ENCODE assay signal across 38 mouse cellular contexts in the genomic region with DNA sequence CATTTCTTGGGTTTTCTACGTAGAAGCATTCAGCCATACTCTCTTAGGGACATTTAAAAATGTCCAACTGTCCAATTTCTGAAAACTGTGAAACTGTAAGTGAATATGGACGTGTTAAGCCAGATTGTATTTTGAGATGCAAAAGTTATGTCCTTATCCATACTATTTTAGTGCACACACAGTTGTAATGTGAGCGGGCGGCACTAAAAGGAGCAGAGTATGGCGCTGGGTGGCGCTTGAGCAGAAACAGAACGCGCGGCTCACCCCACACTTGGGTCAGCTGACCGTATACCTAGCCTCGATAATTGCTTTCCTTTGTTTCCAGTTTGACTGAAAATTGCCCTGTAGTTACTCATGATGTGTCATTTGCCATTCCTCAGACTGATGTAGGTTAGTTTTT. TPM values are rescaled to one million over a fixed set of nuclear protein-coding genes. Genes with fewer than 3 reads are reported as not detected.
DNase-seq lines count a peak whose midpoint lies in the region; ATAC-seq and TF ChIP-seq lines count a peak whose summit lies in the region.
"Had no signal": no experiment of that assay in that cellular context is flagged by ENCODE, and none has a peak within 500 bp of the region (broad histone marks: within the 10 kb centered on the region; RNA-seq: fewer than 3 reads in every experiment).

No protein-coding gene starts in this region.

- H3K4me3 ChIP-seq in forebrain, postnatal 0 days (ENCODE audit: low read depth, low read length), result no peak overlapping the region
- no peak overlapping the region for H3K4me3 ChIP-seq in forebrain, embryonic 15.5 days
- no peak overlapping the region for H3K4me3 ChIP-seq in intestine, postnatal 0 days (ENCODE audit: low read depth, low read length)
- H3K4me3 ChIP-seq: embryonic facial prominence, embryonic 10.5 days; embryonic facial prominence, embryonic 13.5 days; erythroblast, embryonic 14.5 days; forebrain, embryonic 12.5 days; heart, adult 2 months; heart, embryonic 10.5 days; heart, embryonic 13.5 days had no signal

- no peak for DNase-seq in forebrain, postnatal 0 days
- DNase-seq in left cerebral cortex, postnatal 25 days (ENCODE audit: low spot score in 2 of 2), result peak; percentile 4 to 24
- DNase-seq in left cerebral cortex, postnatal 4 days, result no peak
- peak; percentile 1 to 3 for DNase-seq in right cerebral cortex, adult 2 months (ENCODE audit: low spot score in 2 of 2)
- no peak for DNase-seq in right cerebral cortex, postnatal 4 days
- DNase-seq in telencephalon, adult 2 months (ENCODE audit: low read depth, low spot score), result peak; percentile 11
- DNase-seq: adrenal gland, adult 2 months; adrenal gland, postnatal 14 days; cerebellum, adult 11-12 months; cerebellum, adult 8-10 months; cerebellum, postnatal 10 days; cerebellum, postnatal 36 days; embryo, embryonic 11 days; gastrocnemius, postnatal 10 days; gastrocnemius, postnatal 36 days; heart, adult 2 months; heart, postnatal 14 days; heart, postnatal 4 days had no signal

- H3K27me3 ChIP-seq in forebrain, postnatal 0 days (ENCODE audit: insufficient read depth, low read length), result no peaks in the 10 kb centered on the region
- no peaks in the 10 kb centered on the region for H3K27me3 ChIP-seq in forebrain, embryonic 15.5 days
- no peaks in the 10 kb centered on the region for H3K27me3 ChIP-seq in intestine, postnatal 0 days (replicated peaks; ENCODE audit: control insufficient read depth, insufficient read depth, low read length)
- H3K27me3 ChIP-seq: embryonic facial prominence, embryonic 13.5 days; forebrain, embryonic 12.5 days; heart, embryonic 13.5 days; Patski had no signal

- H3K4me1 ChIP-seq in forebrain, postnatal 0 days (ENCODE audit: insufficient read depth), result no peaks in the 10 kb centered on the region
- no peaks in the 10 kb centered on the region for H3K4me1 ChIP-seq in forebrain, embryonic 15.5 days
- H3K4me1 ChIP-seq in intestine, postnatal 0 days (replicated peaks; ENCODE audit: control insufficient read depth, insufficient read depth, low read length), result no peaks in the 10 kb centered on the region
- H3K4me1 ChIP-seq: embryonic facial prominence, embryonic 10.5 days; embryonic facial prominence, embryonic 13.5 days; forebrain, embryonic 12.5 days; heart, embryonic 10.5 days; heart, embryonic 13.5 days had no signal

- no peak for TF ChIP-seq CTCF in forebrain, postnatal 0 days (IDR thresholded peaks at IDR 0.05; ENCODE audit: low read depth)
- TF ChIP-seq CTCF in intestine, postnatal 0 days (IDR thresholded peaks at IDR 0.05; ENCODE audit: low read depth), result no peak

- H3K9me3 ChIP-seq in forebrain, postnatal 0 days (ENCODE audit: low read length), result no peaks in the 10 kb centered on the region
- no peaks in the 10 kb centered on the region for H3K9me3 ChIP-seq in forebrain, embryonic 15.5 days
- H3K9me3 ChIP-seq in intestine, postnatal 0 days (ENCODE audit: control insufficient read depth), result no peaks in the 10 kb centered on the region
- H3K9me3 ChIP-seq: embryonic facial prominence, embryonic 10.5 days; embryonic facial prominence, embryonic 13.5 days; forebrain, embryonic 12.5 days; heart, embryonic 10.5 days; heart, embryonic 13.5 days had no signal

- no peak overlapping the region for H3K9ac ChIP-seq in forebrain, postnatal 0 days
- no peak overlapping the region for H3K9ac ChIP-seq in forebrain, embryonic 15.5 days (replicated peaks)
- no peak overlapping the region for H3K9ac ChIP-seq in intestine, postnatal 0 days (ENCODE audit: low read depth, low read length)
- H3K9ac ChIP-seq: embryonic facial prominence, embryonic 13.5 days; forebrain, embryonic 12.5 days; heart, embryonic 13.5 days; hindbrain, embryonic 14.5 days had no signal

- 92% methylated on average over 11 of the region's 11 CpGs for WGBS in forebrain, postnatal 0 days
- 93% methylated on average over 11 of the region's 11 CpGs for WGBS in forebrain, embryonic 15.5 days
- WGBS in intestine, postnatal 0 days, result 91% methylated on average over 11 of the region's 11 CpGs

- ATAC-seq in forebrain, postnatal 0 days, result peak; percentile 40; the same call in 1 of the 2 replicates
- ATAC-seq in forebrain, embryonic 15.5 days (replicated peaks), result no peak
- ATAC-seq in intestine, postnatal 0 days, result no peak
- ATAC-seq: forebrain, embryonic 16.5 days; hindbrain, postnatal 0 days; Patski had no signal

- H3K27ac ChIP-seq in forebrain, postnatal 0 days (ENCODE audit: low read depth, low read length), result no peak overlapping the region
- no peak overlapping the region for H3K27ac ChIP-seq in forebrain, embryonic 15.5 days (replicated peaks)
- no peak overlapping the region for H3K27ac ChIP-seq in intestine, postnatal 0 days (ENCODE audit: low read depth, low read length)
- H3K27ac ChIP-seq: embryonic facial prominence, embryonic 10.5 days; embryonic facial prominence, embryonic 13.5 days; forebrain, embryonic 12.5 days; heart, adult 2 months; heart, embryonic 10.5 days; heart, embryonic 13.5 days; hindbrain, embryonic 14.5 days; hindbrain, postnatal 0 days had no signal

- no peak overlapping the region for H3K4me2 ChIP-seq in forebrain, postnatal 0 days (ENCODE audit: low read depth)
- no peak overlapping the region for H3K4me2 ChIP-seq in forebrain, embryonic 15.5 days (replicated peaks)
- H3K4me2 ChIP-seq in intestine, postnatal 0 days (replicated peaks; ENCODE audit: low read depth), result no peak overlapping the region
- H3K4me2 ChIP-seq: embryonic facial prominence, embryonic 13.5 days; forebrain, embryonic 12.5 days; heart, embryonic 13.5 days; hindbrain, embryonic 14.5 days had no signal

- intact Hi-C loops in left cerebral cortex, postnatal 25 days (cut with DNase I), result no loop called here
- intact Hi-C loops in left cerebral cortex, postnatal 4 days (cut with DNase I), result no loop called here

- no peaks in the 10 kb centered on the region for H3K36me3 ChIP-seq in forebrain, postnatal 0 days (ENCODE audit: insufficient read depth)
- no peaks in the 10 kb centered on the region for H3K36me3 ChIP-seq in forebrain, embryonic 15.5 days
- H3K36me3 ChIP-seq in intestine, postnatal 0 days (ENCODE audit: control insufficient read depth, insufficient read depth), result no peaks in the 10 kb centered on the region
- H3K36me3 ChIP-seq: embryonic facial prominence, embryonic 10.5 days; embryonic facial prominence, embryonic 13.5 days; forebrain, embryonic 12.5 days; heart, embryonic 10.5 days; heart, embryonic 13.5 days had no signal

RNA-seq across cellular contexts. Expression of gene Tmprss11c, which starts 42.5 kb away (rescaled TPM):
- total RNA-seq in forebrain, postnatal 0 days (2014; rRNA removed), result not detected in 2 replicates
- not detected in 2 replicates for polyA plus RNA-seq in forebrain, postnatal 0 days (2015; fragmentation: Nextera tagmentation; extraction: Ambion mirVana)
- polyA plus RNA-seq in forebrain, embryonic 15.5 days (2015; fragmentation: Nextera tagmentation; extraction: Ambion mirVana), result not detected in 2 replicates
- not detected for total RNA-seq in left cerebral cortex, postnatal 25 days (2021)
- not detected for total RNA-seq in left cerebral cortex, postnatal 4 days (2021)
- not detected in 2 replicates for polyA plus RNA-seq in intestine, postnatal 0 days (2015; fragmentation: Nextera tagmentation; extraction: Ambion mirVana)
- total RNA-seq: adrenal gland, adult 2 months; adrenal gland, postnatal 14 days; adrenal gland, postnatal 4 days; ES-E14; gastrocnemius, adult 18-20 months; gastrocnemius, postnatal 10 days; gastrocnemius, postnatal 36 days; granulocyte monocyte progenitor cell, adult 5-6 weeks; heart, adult 2 months; heart, postnatal 14 days; heart, postnatal 4 days; hindbrain, postnatal 0 days had no signal
- polyA plus RNA-seq: adrenal gland, adult 2 months; brain, embryonic 14.5 days; cortical plate, adult 2 months; embryonic facial prominence, embryonic 10.5 days; embryonic facial prominence, embryonic 13.5 days; erythroblast, embryonic 14.5 days; forebrain, embryonic 12.5 days; forebrain, embryonic 16.5 days; heart, adult 2 months; heart, embryonic 10.5 days; heart, embryonic 13.5 days; heart, embryonic 16.5 days; hindbrain, embryonic 11.5 days; hindbrain, embryonic 14.5 days; hindbrain, postnatal 0 days; Patski had no signal

RNA-seq across cellular contexts. Expression of gene Gnrhr, which starts 48.9 kb away (rescaled TPM):
- total RNA-seq in forebrain, postnatal 0 days (2014; rRNA removed), result not detected in 2 replicates
- not detected in 2 replicates for polyA plus RNA-seq in forebrain, postnatal 0 days (2015; fragmentation: Nextera tagmentation; extraction: Ambion mirVana)
- polyA plus RNA-seq in forebrain, embryonic 15.5 days (2015; fragmentation: Nextera tagmentation; extraction: Ambion mirVana), result not detected in 2 replicates
- total RNA-seq in left cerebral cortex, postnatal 25 days (2021), result not detected
- total RNA-seq in left cerebral cortex, postnatal 4 days (2021), result not detected
- polyA plus RNA-seq in intestine, postnatal 0 days (2015; fragmentation: Nextera tagmentation; extraction: Ambion mirVana), result not detected in 2 replicates
- total RNA-seq: ES-E14; gastrocnemius, adult 18-20 months; gastrocnemius, postnatal 10 days; gastrocnemius, postnatal 36 days; granulocyte monocyte progenitor cell, adult 5-6 weeks; heart, postnatal 4 days; hindbrain, postnatal 0 days had no signal
- polyA plus RNA-seq: brain, embryonic 14.5 days; cortical plate, adult 2 months; embryonic facial prominence, embryonic 10.5 days; embryonic facial prominence, embryonic 13.5 days; erythroblast, embryonic 14.5 days; forebrain, embryonic 12.5 days; forebrain, embryonic 16.5 days; heart, embryonic 10.5 days; heart, embryonic 13.5 days; heart, embryonic 16.5 days; hindbrain, embryonic 11.5 days; hindbrain, embryonic 14.5 days; Patski had no signal

Comparison
In these comparisons a context has a peak if more than half of its experiments do, and no peak if none do; other contexts are left out.
1. DNase-seq: peak in left cerebral cortex, postnatal 25 days (2 of 2), right cerebral cortex, adult 2 months (2 of 2) and telencephalon, adult 2 months (single experiment); none in forebrain, postnatal 0 days (single experiment), left cerebral cortex, postnatal 4 days (single experiment) and right cerebral cortex, postnatal 4 days (single experiment).